Mouse (Mus musculus): ENCODE measurements around the gene Cacna1d. TPM values are rescaled to one million over a fixed set of nuclear protein-coding genes. Genes with fewer than 3 reads are reported as not detected.

Gene Cacna1d
- polyA plus RNA-seq, 1 experiment from 2014 or later = 10.0 TPM

DNA sequence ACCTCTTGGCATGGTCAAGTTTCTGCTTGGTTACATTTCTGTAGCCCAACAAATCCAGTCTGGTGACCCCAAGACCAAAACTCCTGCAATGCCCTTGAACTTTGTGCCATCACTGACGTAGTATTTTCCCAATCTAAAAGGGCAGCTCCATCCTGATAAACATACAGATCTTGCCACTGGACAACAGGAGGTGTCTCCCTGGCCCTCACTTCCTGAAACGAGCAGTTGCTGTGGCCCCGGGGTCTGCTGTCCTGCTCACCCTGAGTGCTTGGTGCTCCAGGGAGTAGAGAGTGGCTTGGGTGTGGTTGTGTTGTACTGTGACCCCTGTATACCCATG lies 491.8 kb downstream of the Cacna1d start:
- no peak for ATAC-seq (ENCODE audit: insufficient number of reproducible peaks, low FRiP score)
- no peak overlapping the region for H3K27ac ChIP-seq (ENCODE audit: poor library complexity, severe bottlenecking)
- peaks cover 26% of the 10 kb centered on the region for H3K36me3 ChIP-seq
- H3K4me3 ChIP-seq = no peak overlapping the region
- 0 out of 2 replicates have a peak, but pooled peaks cover 4% of the 10 kb centered on the region for H3K4me1 ChIP-seq (replicated peaks)
- H3K4me2 ChIP-seq = no peak overlapping the region
- H3K27me3 ChIP-seq (replicated peaks) = peaks cover 13% of the 10 kb centered on the region
- WGBS = 68% methylated on average over 3 of the region's 3 CpGs
- no peaks in the 10 kb centered on the region for H3K9me3 ChIP-seq (replicated peaks)
- no peak overlapping the region for H3K9ac ChIP-seq

- Histone ChIP-seq H3K9me3 (replicated peaks) (no peaks in the 10 kb centered on the region), H3K27ac (ENCODE audit: poor library complexity, severe bottlenecking) (no peak overlapping the region), H3K4me3 (no peak overlapping the region), H3K4me1 (replicated peaks) (0 out of 2 replicates have a peak, but pooled peaks cover 4% of the 10 kb centered on the region), H3K27me3 (replicated peaks) (peaks cover 13% of the 10 kb centered on the region), H3K4me2 (no peak overlapping the region), H3K9ac (no peak overlapping the region), H3K36me3 (peaks cover 32% of the 10 kb centered on the region)
- no peak for ATAC-seq (ENCODE audit: insufficient number of reproducible peaks, low FRiP score)
- 75% methylated on average over 13 of the region's 13 CpGs for WGBS
Observed at GRCm38 (mm10) chr14:29998747-29999474, 492.3 kb downstream of the Cacna1d start.

DNA sequence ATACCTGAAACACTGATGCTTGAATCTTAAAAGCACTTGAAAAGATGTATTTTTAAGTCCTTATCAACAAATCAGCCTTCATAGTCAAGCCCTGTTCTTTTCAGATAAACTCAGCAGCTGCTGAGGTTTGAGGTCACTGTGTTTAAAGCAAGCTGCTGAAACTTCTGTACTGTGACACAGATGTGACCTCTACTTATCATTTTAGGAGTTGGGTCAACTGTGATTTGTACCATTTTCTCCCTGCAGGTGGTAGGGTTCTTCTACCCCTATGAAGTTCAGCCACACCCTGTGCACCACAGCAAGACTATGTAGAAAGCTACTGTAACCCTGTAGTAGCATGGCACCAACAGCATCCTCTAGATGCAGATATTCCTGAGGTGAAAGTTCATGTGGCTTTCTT lies 493.9 kb downstream of the Cacna1d start:
- H3K36me3 ChIP-seq = peaks cover 47% of the 10 kb centered on the region
- H3K9me3 ChIP-seq (replicated peaks) = no peaks in the 10 kb centered on the region
- ATAC-seq (ENCODE audit: insufficient number of reproducible peaks, low FRiP score) = no peak
- H3K27ac ChIP-seq (ENCODE audit: poor library complexity, severe bottlenecking) = no peak overlapping the region
- H3K9ac ChIP-seq = no peak overlapping the region
- 0 out of 2 replicates have a peak, but pooled peaks cover 4% of the 10 kb centered on the region for H3K4me1 ChIP-seq (replicated peaks)
- no peak overlapping the region for H3K4me2 ChIP-seq
- no peak overlapping the region for H3K4me3 ChIP-seq
- no peaks in the 10 kb centered on the region for H3K27me3 ChIP-seq (replicated peaks)

DNA sequence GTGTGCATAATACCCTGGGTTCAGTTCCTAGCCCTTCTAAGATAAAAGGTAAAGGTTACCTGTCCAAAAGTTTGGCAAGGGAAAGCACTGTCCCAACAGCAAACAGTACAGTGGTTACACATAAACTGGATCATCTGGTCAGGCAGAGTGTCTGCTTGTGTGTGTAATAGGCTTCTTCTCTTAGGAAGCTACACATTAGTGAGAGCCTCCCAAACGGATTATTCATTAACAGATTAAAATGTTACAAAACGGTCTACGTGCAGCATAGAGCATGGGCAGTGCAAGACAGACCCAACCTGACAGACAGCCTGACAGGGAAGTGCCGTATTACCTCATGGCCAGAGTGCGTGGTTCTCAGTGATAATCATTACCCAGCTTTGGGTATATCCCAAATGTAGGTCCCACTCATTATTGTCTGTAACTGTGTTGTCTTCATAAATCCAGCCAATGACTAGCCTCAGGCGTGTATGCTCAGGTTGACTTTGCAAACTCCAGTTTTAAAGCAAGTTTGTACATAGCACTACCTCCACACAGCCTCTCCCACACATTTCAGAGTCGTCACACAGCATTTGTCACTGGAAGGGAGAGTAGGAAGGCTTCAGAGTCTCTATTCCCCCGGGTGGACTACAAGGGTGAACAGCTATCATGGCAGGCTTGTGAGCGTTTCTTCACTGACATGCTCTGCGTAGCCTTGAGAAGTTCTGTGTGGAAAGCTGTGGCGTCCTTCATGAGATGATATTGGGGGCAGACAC lies 495.1 kb downstream of the Cacna1d start:
- H3K9ac ChIP-seq = no peak overlapping the region
- 0 out of 2 replicates have a peak, but pooled peaks cover 4% of the 10 kb centered on the region for H3K4me1 ChIP-seq (replicated peaks)
- no peaks in the 10 kb centered on the region for H3K9me3 ChIP-seq (replicated peaks)
- no peaks in the 10 kb centered on the region for H3K27me3 ChIP-seq (replicated peaks)
- no peak for ATAC-seq (ENCODE audit: insufficient number of reproducible peaks, low FRiP score)
- no peak overlapping the region for H3K4me2 ChIP-seq
- peaks cover 59% of the 10 kb centered on the region for H3K36me3 ChIP-seq
- H3K4me3 ChIP-seq = no peak overlapping the region
- 91% methylated on average over 11 of the region's 11 CpGs for WGBS
- H3K27ac ChIP-seq (ENCODE audit: poor library complexity, severe bottlenecking) = no peak overlapping the region

- Histone ChIP-seq H3K4me2 (no peak overlapping the region), H3K4me1 (replicated peaks) (0 out of 2 replicates have a peak, but pooled peaks cover 4% of the 10 kb centered on the region), H3K36me3 (peaks cover 71% of the 10 kb centered on the region), H3K4me3 (no peak overlapping the region), H3K9me3 (replicated peaks) (no peaks in the 10 kb centered on the region), H3K27me3 (replicated peaks) (no peaks in the 10 kb centered on the region), H3K9ac (no peak overlapping the region), H3K27ac (ENCODE audit: poor library complexity, severe bottlenecking) (no peak overlapping the region)
- WGBS = 80% methylated on average over 4 of the region's 4 CpGs
- ATAC-seq (ENCODE audit: insufficient number of reproducible peaks, low FRiP score) = no peak
Observed at GRCm38 (mm10) chr14:29994976-29995375, 496.3 kb downstream of the Cacna1d start.

Other genes starting within 250 kb of the Cacna1d start
- gene Dcp1a, start 11.9 kb downstream of the Cacna1d start, polyA plus RNA-seq (2016; fragmentation: Nextera tagmentation; extraction: Ambion mirVana) = 21.8 and 25.5 TPM in 2 replicates
- 85.7 and 90.4 TPM in 2 replicates for gene Tkt, start 56.9 kb upstream of the Cacna1d start, polyA plus RNA-seq (2016; fragmentation: Nextera tagmentation; extraction: Ambion mirVana)
- gene Prkcd, start 134.8 kb upstream of the Cacna1d start, polyA plus RNA-seq (2016; fragmentation: Nextera tagmentation; extraction: Ambion mirVana) = 38.8 and 40.7 TPM in 2 replicates
- gene Rft1, start 162.9 kb upstream of the Cacna1d start, polyA plus RNA-seq (2016; fragmentation: Nextera tagmentation; extraction: Ambion mirVana) = 12.1 and 12.3 TPM in 2 replicates
- 11.5 and 12.0 TPM in 2 replicates for gene Sfmbt1, start 223.4 kb upstream of the Cacna1d start, polyA plus RNA-seq (2016; fragmentation: Nextera tagmentation; extraction: Ambion mirVana)

Data from heart, embryonic 12.5 days (tissue).